ENCODE assay signal across 8 mouse cellular contexts in the genomic region with DNA sequence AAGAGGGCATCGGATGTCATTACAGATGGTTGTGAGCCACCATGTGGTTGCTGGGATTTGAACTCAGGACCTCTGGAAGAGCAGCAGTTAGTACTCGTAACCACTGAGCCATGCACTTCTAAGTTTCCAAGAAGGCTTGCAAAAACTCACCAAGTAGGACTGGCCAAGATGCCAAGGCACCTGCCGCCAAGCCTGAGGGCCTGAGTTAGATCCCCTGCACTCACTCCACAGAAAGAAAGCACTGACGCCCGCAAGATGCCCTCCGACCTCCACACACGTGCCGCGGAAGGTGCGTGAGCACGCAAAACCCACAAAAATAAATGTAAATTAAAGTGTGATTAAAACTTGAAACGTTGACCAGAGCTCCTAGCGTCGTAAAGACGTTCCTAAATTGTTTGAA. TPM values are rescaled to one million over a fixed set of nuclear protein-coding genes. Genes with fewer than 3 reads are reported as not detected.
DNase-seq lines count a peak whose midpoint lies in the region; ATAC-seq and TF ChIP-seq lines count a peak whose summit lies in the region.

No protein-coding gene starts in this region.

- H3K4me2 ChIP-seq in heart, embryonic 13.5 days = peak overlapping the region; percentile 97
- H3K4me2 ChIP-seq in forebrain, postnatal 0 days (ENCODE audit: low read depth) = peak overlapping the region; percentile 95
- peak overlapping the region; percentile 99 for H3K4me2 ChIP-seq in liver, embryonic 16.5 days (ENCODE audit: low read depth, low read length)

- 27% methylated on average over 15 of the region's 15 CpGs for WGBS in heart, embryonic 13.5 days
- 26% methylated on average over 15 of the region's 15 CpGs for WGBS in forebrain, postnatal 0 days
- WGBS in liver, embryonic 16.5 days (ENCODE audit: insufficient replicate concordance) = 22% methylated on average over 15 of the region's 15 CpGs

- peaks cover 5% of the 10 kb centered on the region; the same call in 1 of the 2 replicates for H3K36me3 ChIP-seq in heart, embryonic 13.5 days
- H3K36me3 ChIP-seq in G1E (replicated peaks) = peaks cover 27% of the 10 kb centered on the region
- no peaks in the 10 kb centered on the region for H3K36me3 ChIP-seq in forebrain, postnatal 0 days (ENCODE audit: insufficient read depth)
- no peaks in the 10 kb centered on the region for H3K36me3 ChIP-seq in liver, embryonic 16.5 days (ENCODE audit: control insufficient read depth, insufficient read depth)

- H3K4me1 ChIP-seq in heart, embryonic 13.5 days = peaks cover 18% of the 10 kb centered on the region
- peaks cover 55% of the 10 kb centered on the region for H3K4me1 ChIP-seq in G1E (ENCODE audit: insufficient read depth, low read depth, low read length)
- peaks cover 11% of the 10 kb centered on the region; the same call in 1 of the 2 replicates for H3K4me1 ChIP-seq in forebrain, postnatal 0 days (ENCODE audit: insufficient read depth)
- H3K4me1 ChIP-seq in liver, embryonic 16.5 days (ENCODE audit: control insufficient read depth, low read depth, low read length) = peaks cover 23% of the 10 kb centered on the region

- H3K27me3 ChIP-seq in heart, embryonic 13.5 days (replicated peaks) = no peaks in the 10 kb centered on the region
- H3K27me3 ChIP-seq in G1E (ENCODE audit: insufficient read depth, low read length) = no peaks in the 10 kb centered on the region
- no peaks in the 10 kb centered on the region for H3K27me3 ChIP-seq in forebrain, postnatal 0 days (ENCODE audit: insufficient read depth, low read length)
- H3K27me3 ChIP-seq in liver, embryonic 16.5 days (ENCODE audit: control insufficient read depth, insufficient read depth, low read depth, low read length) = no peaks in the 10 kb centered on the region

- intact Hi-C loops in heart, postnatal 25 days (cut with DNase I) = no loop called here

- 0 out of 2 replicates have a peak overlapping the region, but pooled peaks have one; percentile 25 for H3K27ac ChIP-seq in heart, embryonic 13.5 days (replicated peaks)
- H3K27ac ChIP-seq in forebrain, postnatal 0 days (ENCODE audit: low read depth, low read length) = no peak overlapping the region
- H3K27ac ChIP-seq in liver, embryonic 16.5 days (ENCODE audit: low read length) = no peak overlapping the region

- peak overlapping the region; percentile 93 for H3K9ac ChIP-seq in heart, embryonic 13.5 days
- H3K9ac ChIP-seq in forebrain, postnatal 0 days = peak overlapping the region; percentile 86; the same call in 1 of the 2 replicates
- peak overlapping the region; percentile 54 for H3K9ac ChIP-seq in liver, embryonic 16.5 days (ENCODE audit: low read depth, low read length)

- no peak for ATAC-seq in heart, embryonic 13.5 days (ENCODE audit: extremely low read depth, insufficient number of reproducible peaks, low FRiP score, low TSS enrichment)
- no peak for ATAC-seq in G1E (ENCODE audit: extremely low read depth, insufficient number of reproducible peaks, low FRiP score, poor library complexity, severe bottlenecking)
- ATAC-seq in forebrain, postnatal 0 days = no peak
- no peak for ATAC-seq in liver, embryonic 16.5 days (ENCODE audit: low read depth)
- no peak for ATAC-seq in activated CD4-positive, CD25-positive, alpha-beta regulatory T cell, adult 4 months

- peak overlapping the region; percentile 87 for H3K4me3 ChIP-seq in heart, embryonic 13.5 days
- H3K4me3 ChIP-seq in G1E (ENCODE audit: low read depth, low read length) = peak overlapping the region; percentile 99
- peak overlapping the region; percentile 94 for H3K4me3 ChIP-seq in forebrain, postnatal 0 days (ENCODE audit: low read depth, low read length)
- peak overlapping the region; percentile 88 for H3K4me3 ChIP-seq in liver, embryonic 16.5 days (ENCODE audit: low read depth, low read length)

- H3K9me3 ChIP-seq in heart, embryonic 13.5 days = no peaks in the 10 kb centered on the region
- H3K9me3 ChIP-seq in G1E (replicated peaks) = no peaks in the 10 kb centered on the region
- no peaks in the 10 kb centered on the region for H3K9me3 ChIP-seq in forebrain, postnatal 0 days (ENCODE audit: low read length)
- H3K9me3 ChIP-seq in liver, embryonic 16.5 days (replicated peaks; ENCODE audit: control insufficient read depth, low read length) = no peaks in the 10 kb centered on the region

- DNase-seq in heart, postnatal 25 days (ENCODE audit: low spot score) = no peak
- DNase-seq in G1E (ENCODE audit: low spot score) = no peak
- DNase-seq in forebrain, postnatal 0 days = no peak
- DNase-seq in frontal cortex, postnatal 25 days (ENCODE audit: low spot score in 2 of 2) = no peak
- DNase-seq in adrenal gland, adult (ENCODE audit: inconsistent age in 2 of 2, low spot score in 1 of 2) = no peak

- TF ChIP-seq CTCF in G1E (IDR thresholded peaks at IDR 0.05; ENCODE audit: low read depth, low read length) = no peak
- TF ChIP-seq CTCF in forebrain, postnatal 0 days (IDR thresholded peaks at IDR 0.05; ENCODE audit: low read depth) = no peak

RNA-seq across cellular contexts. Expression of a gene that starts 0.6 kb away (rescaled TPM):
- 29.9 and 30.4 TPM in 2 replicates for polyA plus RNA-seq in heart, embryonic 13.5 days (2015; fragmentation: Nextera tagmentation; extraction: Ambion mirVana)
- 10 to 100 TPM; 67.8 to 72.4 TPM for total RNA-seq in heart, postnatal 25 days (2021)
- 134 and 161 TPM in 2 replicates for total RNA-seq in G1E (2014; fragmentation: Nextera tagmentation)
- total RNA-seq in G1E (2017) = 133 and 138 TPM in 2 replicates
- polyA plus RNA-seq in G1E (2012) = 33.4 and 52.8 TPM in 2 replicates
- 44.7 and 67.8 TPM in 2 replicates for total RNA-seq in forebrain, postnatal 0 days (2014; rRNA removed)
- 31.4 and 40.4 TPM in 2 replicates for polyA plus RNA-seq in forebrain, postnatal 0 days (2015; fragmentation: Nextera tagmentation; extraction: Ambion mirVana)
- polyA plus RNA-seq in liver, embryonic 16.5 days (2015; fragmentation: Nextera tagmentation; extraction: Ambion mirVana) = 18.7 and 22.3 TPM in 2 replicates
- polyA plus RNA-seq in activated CD4-positive, CD25-positive, alpha-beta regulatory T cell, adult 4 months (2017; shearing (Covaris generic)) = 1 to 10 TPM; 7.2 to 9.1 TPM

RNA-seq across cellular contexts. Expression of a gene that starts 13.2 kb away (rescaled TPM):
- 1.2 and 1.7 TPM in 2 replicates for polyA plus RNA-seq in heart, embryonic 13.5 days (2015; fragmentation: Nextera tagmentation; extraction: Ambion mirVana)
- total RNA-seq in heart, postnatal 25 days (2021) = 1 to 10 TPM; 2.0 to 3.0 TPM
- not detected in 2 replicates for total RNA-seq in G1E (2014; fragmentation: Nextera tagmentation)
- total RNA-seq in G1E (2017) = under 0.01 and 0.06 TPM in 2 replicates
- polyA plus RNA-seq in G1E (2012) = not detected in 2 replicates
- 34.7 and 36.0 TPM in 2 replicates for total RNA-seq in forebrain, postnatal 0 days (2014; rRNA removed)
- polyA plus RNA-seq in forebrain, postnatal 0 days (2015; fragmentation: Nextera tagmentation; extraction: Ambion mirVana) = 5.6 and 7.5 TPM in 2 replicates
- 0.48 and 0.61 TPM in 2 replicates for polyA plus RNA-seq in liver, embryonic 16.5 days (2015; fragmentation: Nextera tagmentation; extraction: Ambion mirVana)
- 1 to 10 TPM; 5.0 to 5.7 TPM for polyA plus RNA-seq in activated CD4-positive, CD25-positive, alpha-beta regulatory T cell, adult 4 months (2017; shearing (Covaris generic))
